Mouse (Mus musculus) v-Abl transformed pro-B cells (cell line): ENCODE measurements around the gene Actn3.

Source experiments
- in situ Hi-C, 2 experiments: fragments of 400-800 bp; cut with MboI; formaldehyde crosslinking; loops; one replicate each; pipeline ENCODE4 v1.15.1; 2025; ENCODE audit not compliant: unreplicated experiment in 2 of 2

Gene Actn3

DNA sequence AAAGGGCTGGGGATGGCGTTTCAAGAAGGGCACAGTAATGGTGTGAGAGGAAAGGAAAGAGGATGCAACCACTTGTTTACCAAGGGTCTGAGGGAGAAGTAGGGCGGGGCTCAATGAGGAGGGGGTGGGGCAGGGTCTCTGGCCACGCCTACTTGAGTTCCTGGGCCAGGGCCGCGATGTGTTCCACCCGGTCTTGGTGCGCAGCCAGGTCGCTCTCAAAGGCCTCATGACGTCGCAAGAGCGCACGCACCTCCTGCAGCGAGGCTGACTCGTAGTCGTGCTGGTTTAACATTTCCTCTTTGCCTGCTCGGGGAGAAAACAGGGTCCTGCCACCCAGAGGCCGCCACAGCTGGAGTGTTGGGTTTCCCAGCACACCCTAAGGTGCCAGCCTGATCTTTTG is 12.6 kb downstream of the Actn3 start:
- in situ Hi-C loops = no loop called here

DNA sequence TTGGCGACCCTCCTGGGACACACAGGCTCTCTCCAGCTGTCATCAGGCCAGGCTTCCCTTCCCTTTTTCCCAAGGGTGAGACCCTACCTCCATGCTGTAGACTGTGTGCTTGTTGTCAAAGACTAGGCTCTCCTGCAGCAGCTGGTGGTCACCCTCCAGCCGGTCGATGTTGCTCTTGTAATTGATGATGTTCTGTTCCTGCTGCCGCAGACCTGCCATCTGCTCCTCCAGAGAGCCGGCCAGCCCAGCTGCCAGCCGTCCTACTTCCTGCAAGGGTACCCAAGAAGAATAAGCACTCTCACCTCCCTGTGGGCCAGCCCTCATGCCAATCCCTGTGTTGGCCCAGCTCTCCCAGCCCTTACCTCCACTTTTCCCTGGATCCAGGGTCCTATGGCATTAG is 14.7 kb downstream of the Actn3 start:
- in situ Hi-C loops = no loop called here

DNA sequence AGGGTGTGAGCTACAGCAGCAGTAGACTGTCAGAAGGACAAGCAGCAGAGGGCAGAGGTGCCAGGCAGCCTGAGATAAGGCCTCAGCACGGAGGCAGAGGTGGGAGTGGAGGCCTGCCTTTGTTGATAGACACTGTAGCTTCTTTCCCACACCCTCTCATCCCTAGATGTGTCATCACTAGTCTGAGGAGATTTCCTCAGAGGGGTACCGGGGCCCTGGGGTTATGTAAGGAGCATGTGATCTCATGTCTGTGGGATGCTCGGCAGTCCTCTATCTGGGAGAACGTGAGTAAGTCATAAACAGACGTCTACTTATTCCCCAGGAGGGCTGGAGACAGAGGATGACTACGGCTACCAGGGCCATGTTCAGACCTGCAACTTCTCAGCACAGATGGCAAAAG is 18.6 kb downstream of the Actn3 start:
- in situ Hi-C loops = no loop called here

DNA sequence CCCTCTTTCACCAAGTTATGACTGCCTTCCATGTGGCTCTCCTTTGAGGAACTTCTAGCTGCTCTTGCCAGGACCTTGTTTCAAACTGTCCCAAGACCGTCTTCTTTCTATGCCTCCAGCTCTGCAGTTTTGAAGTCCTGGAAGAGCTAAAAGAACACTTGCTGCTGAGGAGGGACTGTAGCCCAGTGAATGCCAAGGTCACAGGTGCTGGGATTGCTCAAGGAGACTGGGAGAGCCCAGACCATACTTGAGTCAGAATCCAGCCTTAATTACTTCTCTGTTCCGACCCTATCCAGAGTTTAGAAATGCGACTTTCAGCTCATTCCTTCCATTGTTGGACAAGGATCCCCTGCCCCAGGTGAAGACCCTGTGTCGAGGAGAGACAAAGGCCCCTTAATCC is 21.8 kb downstream of the Actn3 start:
- in situ Hi-C loops = no loop called here

DNA sequence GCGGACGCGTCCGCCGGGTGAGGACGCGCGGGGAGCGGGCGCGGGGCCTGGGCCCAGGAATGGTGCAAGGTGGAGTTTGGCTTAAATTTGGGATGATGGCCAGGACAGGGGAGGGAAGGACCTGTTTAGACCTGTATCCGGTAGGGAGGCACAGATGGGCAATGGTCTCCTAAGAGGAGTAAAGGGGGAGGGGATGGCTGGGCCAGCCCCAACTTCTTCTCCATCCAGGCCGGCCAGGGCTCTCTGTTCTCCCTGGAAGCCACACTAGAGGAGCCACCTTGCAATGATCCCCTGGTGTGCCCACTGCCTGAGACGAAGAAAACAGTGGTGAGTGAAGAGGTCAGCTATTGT is 22.3 kb downstream of the Actn3 start:
- in situ Hi-C loops = no loop called here

DNA sequence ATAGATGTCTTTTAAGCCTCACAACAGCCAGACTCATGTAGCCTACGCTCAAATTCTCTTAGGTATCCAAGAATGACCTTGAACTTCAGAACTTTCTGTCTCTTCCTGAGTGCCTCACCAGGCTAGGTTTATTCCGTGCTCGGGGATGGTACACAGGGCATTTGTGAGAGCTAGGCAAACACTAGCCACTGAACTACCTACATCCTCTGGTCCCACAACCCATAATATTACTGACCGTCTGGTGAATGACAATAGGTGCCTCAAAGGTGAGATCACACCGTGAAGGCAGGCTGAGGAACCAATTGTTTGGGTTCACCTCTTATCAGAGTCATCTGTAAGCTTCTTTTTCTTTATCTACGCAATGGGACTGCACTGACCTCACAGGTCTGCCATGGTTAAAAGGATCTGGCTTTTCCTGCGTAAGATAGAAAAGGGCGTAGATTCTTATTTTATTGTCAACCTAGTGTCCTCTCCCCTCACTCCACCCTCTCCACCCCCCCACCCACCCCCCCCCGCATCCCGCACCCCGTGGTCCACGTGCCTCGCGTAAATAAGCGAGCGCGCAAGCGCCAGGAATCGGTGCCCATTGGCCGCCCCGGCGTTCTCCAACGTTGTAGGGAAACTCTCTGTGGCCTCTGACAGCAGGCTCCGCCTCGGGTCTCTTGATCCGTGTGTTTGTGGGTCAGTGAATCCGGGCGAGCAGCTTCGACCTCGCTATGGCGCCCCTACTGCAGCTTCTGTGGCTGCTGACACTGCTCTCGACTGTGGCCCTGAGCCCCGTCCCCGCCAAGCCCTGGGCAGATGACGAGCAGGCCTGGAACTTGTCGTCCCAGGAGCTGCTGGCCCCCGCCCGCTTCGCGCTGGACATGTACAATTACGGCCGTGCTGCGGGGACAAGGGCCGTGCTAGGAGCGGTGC is 22.9 kb downstream of the Actn3 start, which contains the start of gene Ctsf:
Gene Ctsf (plus strand): TSS at position 579 of the 918 bp plus-strand sequence.
- in situ Hi-C loops = no loop called here

DNA sequence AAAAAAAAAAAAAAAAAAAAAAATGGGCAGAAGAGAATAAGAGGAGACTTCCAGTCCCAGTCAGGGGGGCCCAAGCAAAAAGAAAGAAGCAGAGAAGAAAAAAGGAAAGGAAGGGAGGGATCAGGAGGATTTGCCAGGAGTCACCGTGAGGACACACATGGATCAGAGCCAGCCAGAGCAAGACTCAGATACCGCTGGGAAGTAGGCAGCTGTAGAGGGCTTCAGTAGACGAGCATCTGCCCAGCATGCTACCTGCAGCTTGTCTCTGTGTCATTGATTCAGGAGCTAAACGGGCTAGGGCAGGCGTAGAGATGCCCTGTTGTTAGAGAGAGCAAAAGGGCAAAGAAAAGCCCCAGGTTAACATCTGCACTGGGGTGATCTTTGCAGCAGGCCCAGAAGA is 27.4 kb downstream of the Actn3 start:
- in situ Hi-C loops = no loop called here

DNA sequence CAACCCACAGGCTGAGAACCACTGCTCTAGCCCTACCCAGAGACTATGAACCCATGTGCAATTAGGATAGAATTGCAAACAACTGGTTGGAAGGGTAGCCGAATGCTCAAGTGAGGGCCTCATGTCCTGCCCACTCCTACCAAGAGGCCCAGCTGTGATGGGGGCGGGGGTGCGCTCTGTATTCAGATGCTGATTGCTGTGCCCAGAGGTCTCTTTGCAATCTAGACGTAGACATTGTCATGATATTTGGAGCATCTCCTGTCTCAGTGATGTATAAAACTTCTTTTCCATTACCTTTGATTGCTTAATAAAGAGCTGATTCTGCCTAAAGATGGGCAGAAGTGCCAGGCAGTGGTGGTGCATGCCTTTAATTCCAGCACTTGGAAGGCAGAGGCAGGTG is 27.9 kb downstream of the Actn3 start:
- in situ Hi-C loops = loop anchor here in 1 of 2 experiments (10.0 kb wide), 1 partner anchor 215 kb away; no protein-coding TSS in a partner anchor

DNA sequence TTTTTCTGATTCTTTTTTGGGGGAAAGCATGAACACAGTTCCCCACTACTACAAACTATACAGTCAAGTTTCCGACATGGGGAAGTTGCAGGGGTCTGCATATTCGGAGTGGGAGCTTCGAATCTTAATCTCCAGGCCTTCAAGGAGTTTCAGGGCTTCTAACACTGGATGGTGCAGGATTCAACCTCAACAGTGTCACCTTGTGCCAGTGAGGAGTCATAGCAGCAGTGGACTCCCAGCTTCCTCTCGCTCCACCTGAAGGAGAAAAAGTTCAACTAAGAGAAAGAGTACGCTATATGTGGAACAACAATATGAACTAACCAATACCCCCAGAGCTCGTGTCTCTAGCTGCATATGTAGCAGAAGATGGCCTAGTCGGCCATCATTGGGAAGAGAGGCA is 30.2 kb downstream of the Actn3 start:
- in situ Hi-C loops = loop anchor here in 1 of 2 experiments (10.0 kb wide), 1 partner anchor 213 kb away; no protein-coding TSS in a partner anchor

DNA sequence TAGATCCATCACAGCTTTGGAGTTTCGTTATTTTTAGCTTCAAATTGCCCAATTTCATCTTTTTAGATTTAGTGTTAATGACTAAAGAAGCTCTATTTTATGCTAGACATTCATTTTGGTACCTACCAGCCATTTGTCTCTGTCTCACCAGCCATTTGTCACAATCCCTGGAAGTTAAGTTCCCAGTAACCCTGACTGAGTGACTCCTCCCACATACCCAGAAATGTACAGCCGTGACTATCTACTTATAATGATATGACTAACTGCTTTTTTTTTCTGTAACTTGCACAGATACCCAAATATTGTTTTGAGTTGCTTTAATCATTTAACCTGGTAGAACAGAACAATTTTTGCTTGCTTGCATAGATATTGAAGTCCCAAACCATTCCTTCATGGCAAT is 31.9 kb downstream of the Actn3 start:
- in situ Hi-C loops = loop anchor here in 1 of 2 experiments (10.0 kb wide), 1 partner anchor 211 kb away; no protein-coding TSS in a partner anchor

DNA sequence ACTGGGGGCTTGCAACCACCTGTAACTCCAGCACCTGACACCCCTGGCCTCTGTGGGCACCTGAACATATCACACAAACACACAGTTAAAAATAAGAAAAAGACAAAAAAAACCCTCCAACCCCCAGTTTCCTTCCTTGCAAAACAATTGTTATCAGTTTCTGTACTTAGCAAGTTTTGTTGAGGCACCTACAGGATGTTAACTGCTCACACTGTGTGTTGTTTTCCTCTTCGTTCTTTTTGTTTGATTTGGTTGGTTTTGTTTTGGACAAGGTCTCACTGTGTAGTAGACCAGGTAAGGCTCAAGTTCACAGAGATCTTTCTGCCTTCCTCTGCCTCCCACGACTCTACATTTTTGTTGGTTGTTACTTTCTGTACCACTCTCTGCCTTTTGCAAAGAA is 35.1 kb downstream of the Actn3 start:
- in situ Hi-C loops = loop anchor here in 1 of 2 experiments (10.0 kb wide), 1 partner anchor 208 kb away; no protein-coding TSS in a partner anchor

DNA sequence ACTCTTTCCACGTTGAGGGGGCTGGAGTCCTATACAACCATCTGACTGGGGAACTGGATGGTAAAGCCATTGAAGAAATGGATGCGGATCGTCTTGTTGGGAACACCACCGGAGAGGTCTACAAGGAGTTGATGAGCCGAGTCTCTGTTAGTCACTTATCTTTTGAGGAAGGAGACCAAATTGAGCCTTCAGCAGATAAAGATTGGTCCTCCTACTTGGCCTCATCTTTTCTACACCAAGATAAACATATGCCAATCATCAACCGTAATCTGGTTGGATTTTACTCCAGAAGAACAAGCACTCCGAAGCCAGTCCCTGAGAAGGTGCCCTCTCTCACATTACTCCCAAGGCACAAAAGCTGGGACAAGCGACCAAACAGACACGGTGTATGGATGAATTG is 36.9 kb downstream of the Actn3 start:
- in situ Hi-C loops = loop anchor here in 1 of 2 experiments (10.0 kb wide), 1 partner anchor 206 kb away; no protein-coding TSS in a partner anchor

DNA sequence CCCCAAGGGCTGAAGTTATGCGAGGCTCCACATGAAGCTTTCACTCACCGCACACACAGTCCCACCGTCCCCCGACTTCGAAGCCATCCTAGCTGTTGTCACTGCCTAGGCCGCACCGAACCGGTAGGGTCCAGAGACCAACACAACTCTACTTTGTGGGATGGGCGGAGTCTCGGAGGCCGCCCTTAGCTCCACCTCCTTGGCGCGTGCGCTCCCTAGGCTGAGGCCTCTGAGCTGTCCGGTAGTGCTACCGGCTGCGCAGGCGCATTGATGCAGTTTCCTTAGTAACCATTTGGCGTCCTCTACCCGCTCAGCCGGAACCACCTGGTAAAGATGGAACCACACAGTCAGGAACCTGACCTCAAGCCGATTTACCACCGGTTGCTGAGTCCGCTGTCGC is 38.6 kb downstream of the Actn3 start, which contains the start of the genes Ccs and Ccdc87:
Gene Ccs (minus strand): TSS at position 184 of the 400 bp plus-strand sequence.
Gene Ccdc87 (plus strand): TSS at position 218 of the 400 bp plus-strand sequence.
- in situ Hi-C loops = no loop called here

DNA sequence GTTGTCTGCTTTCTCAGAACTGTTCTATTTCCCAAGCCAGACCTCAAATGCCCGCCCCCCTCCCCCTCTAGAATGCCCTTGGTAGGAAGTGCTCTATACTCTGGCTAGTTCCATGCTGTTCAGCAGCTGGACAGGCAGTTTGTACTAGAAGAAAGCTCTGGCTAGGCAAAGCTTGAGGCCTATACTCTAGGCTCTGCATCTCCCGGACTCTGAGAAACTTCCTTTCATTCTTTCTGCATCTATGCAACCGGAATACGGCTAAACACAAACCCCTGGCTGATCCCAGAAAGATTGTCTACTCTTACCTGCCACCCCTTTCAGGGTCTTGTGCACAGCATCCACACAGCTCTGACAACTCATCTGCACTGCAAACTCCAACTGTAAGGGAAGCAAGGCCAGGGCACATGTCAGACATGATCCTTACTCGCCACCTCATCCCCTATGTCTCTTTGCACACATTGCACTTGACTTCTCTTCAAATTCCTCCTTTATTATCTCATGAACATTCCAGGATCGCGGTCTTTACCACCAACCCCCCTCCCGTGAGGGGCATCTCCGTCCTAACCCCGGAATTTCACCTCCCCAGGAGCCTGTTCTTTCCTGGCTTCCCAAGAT is 39.1 kb downstream of the Actn3 start:
- in situ Hi-C loops = no loop called here

DNA sequence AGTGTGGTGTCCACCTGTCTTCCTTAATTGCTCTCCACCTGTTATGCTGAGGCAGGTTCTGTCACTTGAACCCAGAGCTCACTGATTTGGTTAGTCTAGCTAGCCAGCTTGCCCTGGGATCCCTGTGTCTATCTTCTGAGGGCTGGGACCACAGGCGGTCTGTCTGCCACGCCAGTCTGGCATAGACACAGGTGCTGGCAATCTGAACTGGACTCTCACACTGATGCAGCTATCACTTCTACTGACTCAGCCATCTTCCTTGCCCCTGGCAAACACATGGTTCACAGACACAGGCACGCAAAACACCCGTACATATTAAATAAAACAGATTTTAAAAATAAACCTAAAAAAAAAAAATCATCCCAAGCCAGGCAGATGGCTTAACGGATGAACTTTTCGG is 40.7 kb downstream of the Actn3 start:
- in situ Hi-C loops = no loop called here

DNA sequence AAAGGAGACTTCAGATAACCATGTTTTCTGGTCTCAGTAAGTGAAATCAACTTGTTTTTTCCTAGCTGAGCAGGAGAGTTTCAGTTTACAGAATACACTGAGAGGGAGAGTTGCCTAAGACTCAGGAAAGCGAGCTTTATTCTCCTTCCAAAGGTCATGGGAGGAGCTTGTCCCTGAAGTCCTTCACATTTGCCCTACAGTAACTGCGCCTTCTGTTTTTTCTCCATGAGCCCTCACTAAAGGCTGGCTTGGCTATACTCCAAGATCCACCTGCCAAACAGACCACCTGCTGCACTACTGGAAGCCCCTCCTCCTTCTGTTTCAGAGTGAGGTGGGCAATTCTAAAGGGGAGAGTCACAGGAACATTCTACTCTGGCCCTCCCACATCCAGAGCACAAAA is 41.6 kb downstream of the Actn3 start:
- in situ Hi-C loops = no loop called here

DNA sequence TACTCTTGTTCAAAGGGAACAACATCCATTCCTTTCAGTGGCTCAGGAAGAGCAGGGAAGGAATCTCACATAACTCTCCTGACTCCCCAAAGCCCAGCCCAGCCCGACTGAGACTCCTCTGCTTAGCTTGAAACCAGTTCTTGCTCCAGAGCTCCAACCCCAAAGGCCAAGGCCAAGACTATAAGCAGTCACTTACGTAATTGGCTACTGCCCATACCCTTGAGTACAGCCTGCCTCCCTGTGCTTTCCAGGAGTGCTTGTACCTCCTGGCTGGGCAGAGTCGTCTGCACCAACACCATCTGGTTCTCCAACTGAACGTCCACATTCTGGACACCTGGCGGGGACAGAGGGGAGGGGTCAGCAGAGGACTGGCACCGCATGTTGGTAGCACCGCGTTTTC is 43.7 kb downstream of the Actn3 start:
- in situ Hi-C loops = no loop called here

DNA sequence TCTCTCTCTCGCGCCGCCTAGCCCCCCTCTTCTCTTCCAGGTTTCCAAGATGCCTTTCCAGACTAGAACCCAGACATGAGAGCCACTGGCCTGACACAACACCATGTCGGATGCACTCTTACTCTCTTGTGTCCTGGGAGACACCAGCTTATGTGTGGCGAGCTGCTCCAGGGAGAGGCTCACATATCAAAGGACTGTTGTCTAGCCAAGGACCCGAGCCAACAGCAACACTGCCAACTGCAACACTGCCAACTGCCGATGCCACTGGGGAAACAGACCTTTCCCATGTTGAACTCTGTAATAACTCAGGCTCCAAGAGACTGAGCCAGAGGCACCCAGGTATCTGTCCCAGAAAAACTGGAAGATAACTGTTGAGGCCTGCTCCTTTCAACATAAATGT is 48.6 kb downstream of the Actn3 start:
- in situ Hi-C loops = no loop called here

DNA sequence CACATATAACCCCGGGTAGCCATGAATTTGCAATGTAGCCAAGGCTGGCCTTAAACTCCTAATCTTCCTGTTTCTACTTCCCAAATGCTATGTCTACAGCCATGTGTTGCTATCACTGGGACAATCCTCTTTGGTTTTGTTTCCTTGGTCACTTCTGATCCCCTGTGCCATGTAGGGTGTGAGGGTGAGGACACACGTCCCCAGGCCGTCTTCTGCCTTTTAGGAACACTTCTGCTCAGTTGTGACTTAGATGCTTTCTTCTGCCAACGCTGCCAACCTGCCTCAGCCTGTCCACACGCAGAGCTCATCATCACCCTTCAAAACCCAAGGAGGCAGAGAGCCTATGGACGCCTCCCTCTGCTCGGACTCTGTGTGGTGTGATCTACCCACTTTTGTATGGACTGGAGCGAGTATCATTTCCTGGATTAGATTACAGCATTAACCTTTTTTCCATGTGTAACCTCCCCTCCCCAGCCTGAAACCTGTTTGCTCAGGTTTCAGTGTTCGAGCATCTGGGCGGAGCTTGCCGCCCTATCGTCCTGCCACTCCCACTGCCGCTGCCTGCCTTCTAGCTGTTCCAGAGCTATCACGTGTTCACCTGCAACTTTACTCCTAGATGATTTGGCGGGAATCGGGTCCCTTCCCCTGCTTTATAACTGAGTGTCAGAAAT is 49.1 kb downstream of the Actn3 start:
- in situ Hi-C loops = no loop called here

DNA sequence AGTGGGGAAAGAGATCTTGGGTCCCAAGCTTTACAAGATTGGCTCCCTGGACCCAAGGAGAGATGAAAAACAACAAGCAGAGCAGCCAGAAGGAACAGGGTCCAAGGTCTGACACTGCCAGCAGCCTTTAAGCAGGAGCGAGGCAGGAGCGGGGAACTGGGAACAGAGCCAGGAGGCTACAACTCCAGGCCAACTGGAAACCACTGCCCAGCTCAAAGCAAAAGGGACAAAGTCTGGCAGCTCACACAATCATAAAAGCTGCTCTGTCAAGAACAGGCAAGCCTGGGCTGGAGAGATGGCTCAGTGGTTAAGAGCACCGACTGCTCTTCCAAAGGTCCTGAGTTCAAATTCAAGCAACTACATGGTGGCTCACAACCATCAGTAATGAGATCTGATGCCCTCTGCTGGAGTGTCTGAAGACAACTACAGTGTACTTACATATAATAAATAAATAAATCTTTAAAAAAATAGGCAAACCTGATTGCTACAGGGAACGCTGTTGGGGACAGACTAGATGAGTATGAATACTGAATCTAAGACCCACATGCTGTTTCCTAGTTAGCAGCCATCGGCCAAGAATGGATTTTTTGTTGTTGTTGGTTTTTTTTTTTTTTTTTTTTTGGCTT is 56.9 kb downstream of the Actn3 start:
- in situ Hi-C loops = no loop called here
